Mouse (Mus musculus) thymus, adult 2 months (tissue): Measurements from ENCODE around the gene Gm11634.

Experiments
- CTCF ChIP-seq: fragments of 200-500 bp; IDR thresholded peaks from 2 replicates; pipeline ENCODE4 v1.5.1; 2012; ENCODE audit warnings: mild to moderate bottlenecking, control low read depth, low read length, moderate library complexity, borderline replicate concordance; ENCODE audit not compliant: control insufficient read depth, poor library complexity, insufficient read depth; ENCODE audit errors: extremely low read depth
- POLR2A ChIP-seq: fragments of 200-500 bp; IDR thresholded peaks from 2 replicates; pipeline ENCODE4 v1.6.1; 2012; ENCODE audit warnings: mild to moderate bottlenecking, low read length, control low read depth, moderate library complexity; ENCODE audit not compliant: control insufficient read depth, poor library complexity, insufficient read depth; ENCODE audit errors: extremely low read depth

- no peak for TF ChIP-seq POLR2A
- TF ChIP-seq CTCF = no peak
Observed at GRCm38 (mm10) chr11:101568421-101568820, 30.6 kb downstream of the Gm11634 start.
